Mouse (Mus musculus) hindbrain, embryonic 11.5 days (tissue): Measurements from ENCODE around the gene Tns4. TPM values are rescaled to one million over a fixed set of nuclear protein-coding genes. Genes with fewer than 3 reads are reported as not detected.

Experiments
- ATAC-seq: fragments of 200-750 bp; cut with Nextera tagmentation; 2 replicates; pipeline ENCODE4 v1.8.0; 2017; ENCODE audit warnings: mild to moderate bottlenecking, moderate TSS enrichment, moderate library complexity; ENCODE audit not compliant: low FRiP score
- DNase-seq: peaks from one replicate; pipeline ENCODE4 v3.0.0-alpha.2; 2015; ENCODE audit warnings: low spot score
- H3K27ac ChIP-seq: fragments of 300-500 bp; sonication (generic); 2 replicates; pipeline ENCODE4 v1.5.1; 2014; ENCODE audit warnings: mild to moderate bottlenecking, low read depth, low read length
- H3K27me3 ChIP-seq: fragments of 300-500 bp; sonication (generic); 2 replicates; pipeline ENCODE4 v1.6.1; 2014; ENCODE audit warnings: mild to moderate bottlenecking, low read length, moderate library complexity, mixed read lengths; ENCODE audit not compliant: control insufficient read depth, insufficient read depth
- H3K36me3 ChIP-seq: fragments of 300-500 bp; sonication (generic); 2 replicates; pipeline ENCODE4 v1.6.1; 2014; ENCODE audit warnings: mild to moderate bottlenecking, low read length, moderate library complexity, mixed read lengths; ENCODE audit not compliant: control insufficient read depth, insufficient read depth
- H3K4me1 ChIP-seq: fragments of 300-500 bp; sonication (generic); replicated peaks from 2 replicates; pipeline ENCODE4 v1.6.1; 2014; ENCODE audit warnings: low read length, mixed read lengths; ENCODE audit not compliant: control insufficient read depth, insufficient read depth
- H3K4me2 ChIP-seq: fragments of 300-500 bp; sonication (generic); replicated peaks from 2 replicates; pipeline ENCODE4 v1.6.1; 2014; ENCODE audit warnings: mild to moderate bottlenecking, low read depth, low read length
- H3K4me3 ChIP-seq: fragments of 300-500 bp; sonication (generic); 2 replicates; pipeline ENCODE4 v1.5.1; 2014; ENCODE audit warnings: low read depth, low read length
- H3K9ac ChIP-seq: fragments of 300-500 bp; sonication (generic); 2 replicates; pipeline ENCODE4 v1.6.1; 2014; ENCODE audit warnings: low read depth, low read length
- H3K9me3 ChIP-seq: fragments of 300-500 bp; sonication (generic); 2 replicates; pipeline ENCODE4 v1.6.1; 2016; ENCODE audit warnings: low read length; ENCODE audit not compliant: control insufficient read depth
- WGBS: fragments of 180-500 bp; shearing (Covaris S2); extraction: QIAGEN DNeasy Blood & Tissue Kit; methylation state at CpG from one replicate; pipeline ENCODE4 v1.1.7; 2014; 5-methylcytosine and 5-hydroxymethylcytosine counted together
- polyA plus RNA-seq: library from polyadenylated mRNA; unstranded; fragments of >200 nt; fragmentation: Nextera tagmentation; extraction: Ambion mirVana; gene quantifications from 2 replicates; pipeline ENCODE4 v1.2.1, GENCODE M21; 2014

Gene Tns4
- 0.50 and 1.1 TPM in 2 replicates for polyA plus RNA-seq

DNA sequence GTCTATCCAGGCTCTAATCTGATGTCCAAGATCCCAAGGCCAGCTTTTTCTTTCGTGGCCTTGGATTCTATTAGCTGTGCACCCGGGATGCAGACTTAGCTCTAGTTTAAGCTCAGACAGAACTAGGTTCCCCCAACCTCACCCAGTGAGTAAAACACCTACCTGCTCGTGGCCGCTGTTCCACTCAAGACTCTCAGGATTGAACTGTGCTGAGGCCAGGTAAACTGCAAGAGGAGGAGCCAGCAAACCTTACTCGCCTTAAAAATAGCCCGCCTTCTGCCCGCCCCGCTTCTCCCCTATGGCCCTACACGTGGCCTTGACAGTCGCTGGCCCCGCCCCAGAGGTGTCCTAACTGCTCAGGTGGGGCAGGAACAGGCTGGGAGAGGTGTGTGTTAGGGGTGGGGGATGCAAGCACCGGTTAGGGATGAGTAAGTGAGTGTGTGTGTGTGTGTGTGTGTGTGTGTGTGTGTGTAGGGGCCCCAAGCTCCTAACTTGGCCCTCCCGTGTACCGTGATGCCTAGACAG, at the start of gene Tns4:
Gene Tns4 (minus strand): TSS at position 230 of the 525 bp plus-strand sequence.
- Histone ChIP-seq H3K36me3 (no peaks in the 10 kb centered on the region), H3K27me3 (no peaks in the 10 kb centered on the region), H3K4me1 (no peaks in the 10 kb centered on the region), H3K4me2 (no peak within 1 kb of the TSS), H3K27ac (no peak within 1 kb of the TSS), H3K9me3 (no peaks in the 10 kb centered on the region), H3K4me3 (no peak within 1 kb of the TSS), H3K9ac (no peak within 1 kb of the TSS)
- DNase-seq: no peak
- 61% methylated on average over 14 of the region's 14 CpGs for WGBS
- ATAC-seq: no peak

- ATAC-seq (no peak), DNase-seq (no peak)
- Histone ChIP-seq H3K4me3 (no peak overlapping the region), H3K36me3 (no peaks in the 10 kb centered on the region), H3K9ac (no peak overlapping the region), H3K9me3 (no peaks in the 10 kb centered on the region), H3K27ac (no peak overlapping the region), H3K27me3 (no peaks in the 10 kb centered on the region), H3K4me2 (no peak overlapping the region), H3K4me1 (peaks cover under 1% of the 10 kb centered on the region)
- WGBS: 69% methylated on average over 4 of the region's 4 CpGs
Observed at GRCm38 (mm10) chr11:99137385-99137784, 48.3 kb upstream of the Tns4 start.

DNA sequence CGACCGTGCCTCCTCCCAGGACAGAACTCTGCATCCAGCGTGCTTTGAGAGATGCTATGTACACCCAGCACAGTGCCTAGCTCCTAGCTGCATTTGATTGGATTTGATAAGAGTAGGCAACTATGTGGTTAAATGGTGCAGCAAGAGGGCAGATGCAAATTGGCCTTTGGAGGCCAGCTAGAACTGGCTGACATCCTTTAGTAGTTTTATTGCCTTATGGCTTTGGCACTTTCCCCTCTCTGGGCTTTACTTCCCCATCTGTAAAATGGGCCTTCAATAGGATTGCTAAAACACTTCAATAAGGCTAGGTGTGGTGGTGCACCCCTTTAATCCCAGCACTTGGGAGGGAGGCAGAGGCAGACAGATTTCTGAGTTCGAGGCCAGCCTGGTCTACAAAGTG, 47.9 kb upstream of the Tns4 start:
- Histone ChIP-seq H3K9me3 (no peaks in the 10 kb centered on the region), H3K4me2 (no peak overlapping the region), H3K36me3 (no peaks in the 10 kb centered on the region), H3K4me3 (no peak overlapping the region), H3K4me1 (peaks cover 5% of the 10 kb centered on the region), H3K9ac (no peak overlapping the region), H3K27me3 (no peaks in the 10 kb centered on the region), H3K27ac (no peak overlapping the region)
- DNase-seq: no peak
- 64% methylated on average over 4 of the region's 4 CpGs for WGBS
- no peak for ATAC-seq

DNA sequence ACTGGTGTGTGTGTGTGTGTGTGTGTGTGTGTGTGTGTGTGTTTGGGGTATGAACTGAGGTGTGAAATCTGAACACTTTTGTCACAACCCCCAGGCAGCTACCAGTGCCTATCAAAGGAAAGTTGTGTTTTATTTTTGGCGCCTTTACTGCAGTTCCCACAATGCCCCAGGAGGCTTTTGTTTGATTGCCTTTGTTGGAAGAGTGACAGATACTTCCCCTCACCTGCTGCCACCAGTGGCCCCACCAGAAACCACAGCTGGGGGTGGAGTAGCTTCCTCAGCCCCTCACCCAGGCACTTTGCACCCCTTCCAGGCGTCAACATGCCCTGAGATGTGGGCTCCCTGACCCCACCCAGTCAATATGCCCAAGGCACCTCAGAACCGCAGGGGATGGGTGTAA, 47.3 kb upstream of the Tns4 start:
- H3K36me3 ChIP-seq: no peaks in the 10 kb centered on the region
- no peak overlapping the region for H3K4me2 ChIP-seq
- no peak overlapping the region for H3K4me3 ChIP-seq
- no peak overlapping the region for H3K9ac ChIP-seq
- WGBS: 45% methylated on average over 3 of the region's 3 CpGs
- peaks cover 11% of the 10 kb centered on the region for H3K4me1 ChIP-seq
- ATAC-seq: no peak
- no peaks in the 10 kb centered on the region for H3K9me3 ChIP-seq
- no peaks in the 10 kb centered on the region for H3K27me3 ChIP-seq
- H3K27ac ChIP-seq: no peak overlapping the region
- DNase-seq: no peak

DNA sequence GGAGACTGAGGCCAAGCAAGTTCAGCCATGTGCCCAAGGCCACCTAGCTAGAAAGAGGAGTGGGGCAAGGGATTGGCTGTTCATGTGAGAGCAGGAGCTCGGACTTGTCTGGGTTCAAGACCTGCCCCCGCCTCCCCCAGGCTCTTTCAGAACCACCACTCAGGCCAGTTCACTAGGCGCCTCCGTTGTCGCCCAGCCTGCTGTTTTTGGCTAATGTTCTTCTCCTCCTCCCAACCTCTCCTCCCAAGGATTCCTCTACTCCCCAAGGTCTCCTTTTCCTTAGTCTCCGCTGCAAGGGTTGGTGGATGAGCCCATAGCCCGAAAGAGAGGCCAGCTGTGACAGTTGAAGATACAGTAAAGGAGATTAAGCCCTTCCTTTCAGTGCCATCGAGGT, 45.9 kb upstream of the Tns4 start:
- no peak overlapping the region for H3K9ac ChIP-seq
- H3K4me3 ChIP-seq: no peak overlapping the region
- H3K36me3 ChIP-seq: no peaks in the 10 kb centered on the region
- DNase-seq (no peak), ATAC-seq (no peak)
- peaks cover 13% of the 10 kb centered on the region for H3K4me1 ChIP-seq
- H3K27ac ChIP-seq: no peak overlapping the region
- H3K9me3 ChIP-seq: no peaks in the 10 kb centered on the region
- 68% methylated on average over 8 of the region's 8 CpGs for WGBS
- H3K27me3 ChIP-seq: no peaks in the 10 kb centered on the region
- H3K4me2 ChIP-seq: no peak overlapping the region

- Histone ChIP-seq H3K4me3 (no peak overlapping the region), H3K4me1 (peaks cover 13% of the 10 kb centered on the region), H3K36me3 (no peaks in the 10 kb centered on the region), H3K9ac (no peak overlapping the region), H3K27me3 (no peaks in the 10 kb centered on the region), H3K4me2 (no peak overlapping the region), H3K9me3 (no peaks in the 10 kb centered on the region), H3K27ac (no peak overlapping the region)
- whole genome bisulfite sequencing: 64% methylated on average over 15 of the region's 15 CpGs
- ATAC-seq (no peak), DNase-seq (no peak)
Observed at GRCm38 (mm10) chr11:99134266-99135046, 45.4 kb upstream of the Tns4 start.

DNA sequence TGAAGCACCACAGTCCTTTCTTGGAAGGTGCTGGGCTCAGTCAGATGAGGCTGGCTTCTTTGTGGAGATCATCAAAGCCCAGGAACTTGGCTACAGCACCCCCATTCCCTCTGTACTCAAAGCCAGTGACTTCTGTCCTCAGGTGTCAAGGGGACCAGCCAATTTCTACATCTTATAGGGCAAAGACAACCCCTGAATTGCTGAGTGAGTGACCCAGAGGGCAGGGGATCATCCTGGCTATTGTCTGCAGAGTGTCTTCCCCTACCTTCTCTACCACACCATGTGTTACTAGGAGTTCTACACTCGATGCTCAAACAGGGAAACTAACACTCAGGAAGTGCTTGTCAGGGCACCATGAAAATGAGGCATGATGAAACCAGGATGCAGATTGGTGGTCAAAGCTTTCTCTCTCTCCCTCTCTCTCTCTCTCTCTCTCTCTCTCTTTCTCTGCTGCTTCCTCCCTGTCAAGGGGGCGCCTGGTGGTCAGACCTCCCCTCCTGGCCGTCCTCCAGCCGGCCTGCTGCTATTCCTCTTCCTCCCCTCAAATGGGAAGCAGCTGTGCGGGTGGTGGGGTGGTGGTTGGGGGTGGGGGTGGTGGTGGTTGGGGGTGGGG, 44.3 kb upstream of the Tns4 start:
- no peaks in the 10 kb centered on the region for H3K9me3 ChIP-seq

GRCm38 (mm10) chr11:99132091-99132730, 43.1 kb upstream of the Tns4 start:
- peak overlapping the region; percentile 49 for H3K9ac ChIP-seq
- H3K27ac ChIP-seq: peak overlapping the region; percentile 89
- WGBS: 1% methylated on average over 11 of the region's 11 CpGs
- H3K27me3 ChIP-seq: no peaks in the 10 kb centered on the region
- H3K9me3 ChIP-seq: no peaks in the 10 kb centered on the region
- H3K4me2 ChIP-seq: peak overlapping the region; percentile 42
- H3K36me3 ChIP-seq: no peaks in the 10 kb centered on the region
- peaks cover 13% of the 10 kb centered on the region for H3K4me1 ChIP-seq
- peak; percentile 82 for ATAC-seq
- H3K4me3 ChIP-seq: peak overlapping the region; percentile 17
- DNase-seq: peak; percentile 81

More for the DNA sequence above, 44.3 kb upstream of the Tns4 start:
- Histone ChIP-seq H3K4me1 (peaks cover 13% of the 10 kb centered on the region), H3K27ac (no peak overlapping the region), H3K4me2 (no peak overlapping the region), H3K9ac (no peak overlapping the region), H3K36me3 (no peaks in the 10 kb centered on the region), H3K27me3 (no peaks in the 10 kb centered on the region), H3K4me3 (no peak overlapping the region)
- no peak for DNase-seq
- ATAC-seq: no peak
- WGBS: 48% methylated on average over 4 of the region's 5 CpGs
